Mouse (Mus musculus) lung, embryonic 14.5 days (tissue): ENCODE data around the gene Sox14. TPM values are rescaled to one million over a fixed set of nuclear protein-coding genes. Genes with fewer than 3 reads are reported as not detected.
A peak's percentile ranks its signal among the peaks of the same experiment; 100 is the strongest.

Source experiments
- ATAC-seq: fragments of 200-750 bp; cut with Nextera tagmentation; 2 replicates; pipeline ENCODE4 v1.8.0; 2017; ENCODE audit warnings: mild to moderate bottlenecking, moderate TSS enrichment, moderate library complexity; ENCODE audit not compliant: insufficient read depth
- DNase-seq: peaks from one replicate; pipeline ENCODE4 v3.0.0-alpha.2; 2015
- H3K27ac ChIP-seq: fragments of 300-500 bp; sonication (generic); 2 replicates; pipeline ENCODE4 v1.5.1; 2014; ENCODE audit warnings: low read depth, mild to moderate bottlenecking, moderate library complexity
- H3K27me3 ChIP-seq: fragments of 300-500 bp; sonication (generic); 2 replicates; pipeline ENCODE4 v1.6.1; 2014; ENCODE audit warnings: low read length, control low read depth; ENCODE audit not compliant: insufficient read depth
- H3K36me3 ChIP-seq: fragments of 300-500 bp; sonication (generic); 2 replicates; pipeline ENCODE4 v1.6.1; 2014; ENCODE audit warnings: control low read depth; ENCODE audit not compliant: insufficient read depth
- H3K4me1 ChIP-seq: fragments of 300-500 bp; sonication (generic); 2 replicates; pipeline ENCODE4 v1.6.1; 2014; ENCODE audit warnings: antibody characterized with exemption, control low read depth; ENCODE audit not compliant: insufficient read depth
- H3K4me2 ChIP-seq: fragments of 300-500 bp; sonication (generic); 2 replicates; pipeline ENCODE4 v1.6.1; 2014; ENCODE audit warnings: mild to moderate bottlenecking
- H3K4me3 ChIP-seq: fragments of 300-500 bp; sonication (generic); 2 replicates; pipeline ENCODE4 v1.5.1; 2014; ENCODE audit warnings: low read depth, low read length
- H3K9ac ChIP-seq: fragments of 300-500 bp; sonication (generic); 2 replicates; pipeline ENCODE4 v1.6.1; 2014
- H3K9me3 ChIP-seq: fragments of 300-500 bp; sonication (generic); 2 replicates; pipeline ENCODE4 v1.6.1; 2016; ENCODE audit warnings: low read depth, low read length, control low read depth
- CTCF ChIP-seq: IDR thresholded peaks from 2 replicates; pipeline ENCODE4 v1.5.1; 2016; ENCODE audit warnings: antibody characterized with exemption, low read depth
- WGBS: fragments of 180-500 bp; shearing (Covaris S2); extraction: QIAGEN DNeasy Blood & Tissue Kit; methylation state at CpG from one replicate; pipeline ENCODE4 v1.1.7; 2014; 5-methylcytosine and 5-hydroxymethylcytosine counted together
- polyA plus RNA-seq: library from polyadenylated mRNA; unstranded; fragments of >200 nt; fragmentation: Nextera tagmentation; extraction: Ambion mirVana; gene quantifications from 2 replicates; pipeline ENCODE4 v1.2.1, GENCODE M21; 2014

Gene Sox14
- polyA plus RNA-seq, 1 experiment from 2014 or later, result 0.09 TPM

- H3K9ac ChIP-seq, result no peak overlapping the region
- peak; percentile 28; the same call in 1 of the 2 replicates for ATAC-seq
- TF ChIP-seq CTCF, result no peak
- peak overlapping the region; percentile 40 for H3K4me2 ChIP-seq
- no peaks in the 10 kb centered on the region for H3K4me1 ChIP-seq
- H3K36me3 ChIP-seq, result no peaks in the 10 kb centered on the region
- H3K9me3 ChIP-seq, result no peaks in the 10 kb centered on the region
- no peak overlapping the region for H3K27ac ChIP-seq
- peak; percentile 34 for DNase-seq
- WGBS, result under 1% methylated on average over 29 of the region's 29 CpGs
- H3K4me3 ChIP-seq, result peak overlapping the region; percentile 10
- H3K27me3 ChIP-seq, result peaks cover 93% of the 10 kb centered on the region
Observed at GRCm38 (mm10) chr9:99869275-99869674, 6.7 kb downstream of the Sox14 start.

GRCm38 (mm10) chr9:99868606-99869005 lies 7.4 kb downstream of the Sox14 start:
- Histone ChIP-seq H3K36me3 (no peaks in the 10 kb centered on the region), H3K4me1 (no peaks in the 10 kb centered on the region), H3K27me3 (peaks cover 90% of the 10 kb centered on the region), H3K27ac (no peak overlapping the region), H3K4me2 (peak overlapping the region; percentile 40), H3K9ac (no peak overlapping the region), H3K9me3 (no peaks in the 10 kb centered on the region), H3K4me3 (peak overlapping the region; percentile 10)
- no peak for TF ChIP-seq CTCF
- DNase-seq (peak; percentile 69), ATAC-seq (no peak)
- WGBS, result under 1% methylated on average over 26 of the region's 26 CpGs

GRCm38 (mm10) chr9:99868054-99868453 lies 7.9 kb downstream of the Sox14 start:
- peaks cover 85% of the 10 kb centered on the region for H3K27me3 ChIP-seq
- 2% methylated on average over 11 of the region's 11 CpGs for WGBS
- no peaks in the 10 kb centered on the region for H3K36me3 ChIP-seq
- no peak for TF ChIP-seq CTCF
- H3K4me1 ChIP-seq, result no peaks in the 10 kb centered on the region
- peak; percentile 25 for DNase-seq
- H3K9ac ChIP-seq, result no peak overlapping the region
- no peak overlapping the region for H3K4me2 ChIP-seq
- H3K4me3 ChIP-seq, result no peak overlapping the region
- no peak overlapping the region for H3K27ac ChIP-seq
- H3K9me3 ChIP-seq, result no peaks in the 10 kb centered on the region
- no peak for ATAC-seq

- no peak overlapping the region for H3K4me2 ChIP-seq
- DNase-seq (no peak), ATAC-seq (no peak)
- H3K27me3 ChIP-seq, result peaks cover 38% of the 10 kb centered on the region
- H3K9me3 ChIP-seq, result no peaks in the 10 kb centered on the region
- H3K27ac ChIP-seq, result no peak overlapping the region
- TF ChIP-seq CTCF, result no peak
- no peaks in the 10 kb centered on the region for H3K4me1 ChIP-seq
- no peak overlapping the region for H3K4me3 ChIP-seq
- no peak overlapping the region for H3K9ac ChIP-seq
- WGBS, result 81% methylated on average over 9 of the region's 9 CpGs
- no peaks in the 10 kb centered on the region for H3K36me3 ChIP-seq
Observed at GRCm38 (mm10) chr9:99862936-99863335, 13.0 kb downstream of the Sox14 start.

- H3K9me3 ChIP-seq, result no peaks in the 10 kb centered on the region
- 71% methylated on average over 2 of the region's 2 CpGs for WGBS
- no peak for DNase-seq
- no peak overlapping the region for H3K9ac ChIP-seq
- TF ChIP-seq CTCF, result no peak
- ATAC-seq, result no peak
- H3K4me1 ChIP-seq, result no peaks in the 10 kb centered on the region
- H3K27ac ChIP-seq, result no peak overlapping the region
- H3K36me3 ChIP-seq, result no peaks in the 10 kb centered on the region
- H3K4me2 ChIP-seq, result no peak overlapping the region
- H3K27me3 ChIP-seq, result no peaks in the 10 kb centered on the region
- no peak overlapping the region for H3K4me3 ChIP-seq
Observed at GRCm38 (mm10) chr9:99854486-99854885, 21.5 kb downstream of the Sox14 start.

- H3K9ac ChIP-seq, result no peak overlapping the region
- 56% methylated on average over 11 of the region's 11 CpGs for WGBS
- no peak overlapping the region for H3K27ac ChIP-seq
- H3K4me1 ChIP-seq, result no peaks in the 10 kb centered on the region
- no peak overlapping the region for H3K4me3 ChIP-seq
- ATAC-seq, result no peak
- H3K36me3 ChIP-seq, result no peaks in the 10 kb centered on the region
- DNase-seq, result no peak
- no peaks in the 10 kb centered on the region for H3K9me3 ChIP-seq
- no peak overlapping the region for H3K4me2 ChIP-seq
- TF ChIP-seq CTCF, result no peak
- H3K27me3 ChIP-seq, result no peaks in the 10 kb centered on the region
Observed at GRCm38 (mm10) chr9:99853356-99853755, 22.6 kb downstream of the Sox14 start.

- 81% methylated on average over 7 of the region's 7 CpGs for WGBS
Observed at GRCm38 (mm10) chr9:99850354-99850753, 25.6 kb downstream of the Sox14 start.

GRCm38 (mm10) chr9:99848327-99848726 lies 27.6 kb downstream of the Sox14 start:
- 27% methylated on average over 8 of the region's 8 CpGs for WGBS
- no peaks in the 10 kb centered on the region for H3K9me3 ChIP-seq
- H3K27ac ChIP-seq, result no peak overlapping the region
- no peaks in the 10 kb centered on the region for H3K36me3 ChIP-seq
- H3K4me2 ChIP-seq, result no peak overlapping the region
- H3K27me3 ChIP-seq, result no peaks in the 10 kb centered on the region
- no peaks in the 10 kb centered on the region for H3K4me1 ChIP-seq
- H3K4me3 ChIP-seq, result no peak overlapping the region
- TF ChIP-seq CTCF, result no peak
- peak; percentile 74 for DNase-seq
- H3K9ac ChIP-seq, result no peak overlapping the region
- ATAC-seq, result peak; percentile 83

More at GRCm38 (mm10) chr9:99850354-99850753, 25.6 kb downstream of the Sox14 start:
- no peak for TF ChIP-seq CTCF
- Histone ChIP-seq H3K27ac (no peak overlapping the region), H3K36me3 (no peaks in the 10 kb centered on the region), H3K4me1 (no peaks in the 10 kb centered on the region), H3K9ac (no peak overlapping the region), H3K4me3 (no peak overlapping the region), H3K27me3 (no peaks in the 10 kb centered on the region), H3K4me2 (no peak overlapping the region), H3K9me3 (no peaks in the 10 kb centered on the region)
- ATAC-seq, result no peak
- no peak for DNase-seq
